Mouse (Mus musculus): ENCODE results near the gene Col5a3. TPM values are rescaled to one million over a fixed set of nuclear protein-coding genes. Genes with fewer than 3 reads are reported as not detected.
"Not testable (repeated sequence)": the region's sequence is repeated elsewhere in the genome, so short reads cannot be mapped to it uniquely, and the experiment has no call there.

The Col5a3 gene
- total and polyA plus RNA-seq, 2 experiments from 2014 or later: 0.40 to 3.7 TPM

- H3K27me3 ChIP-seq (ENCODE audit: insufficient read depth, low read length): no peaks in the 10 kb centered on the region
- WGBS: 63% methylated on average over 4 of the region's 4 CpGs
- no peak overlapping the region for H3K27ac ChIP-seq (ENCODE audit: low read depth, low read length)
- H3K9ac ChIP-seq: no peak overlapping the region
- no peak for DNase-seq
- H3K4me2 ChIP-seq (ENCODE audit: low read depth): no peak overlapping the region
- H3K4me3 ChIP-seq (ENCODE audit: low read depth, low read length): no peak overlapping the region
- H3K9me3 ChIP-seq (ENCODE audit: low read length): no peaks in the 10 kb centered on the region
- no peak for ATAC-seq
- no peak for TF ChIP-seq CTCF (IDR thresholded peaks at IDR 0.05; ENCODE audit: low read depth)
- no peaks in the 10 kb centered on the region for H3K36me3 ChIP-seq (ENCODE audit: insufficient read depth)
- no peaks in the 10 kb centered on the region for H3K4me1 ChIP-seq (ENCODE audit: insufficient read depth)
Observed at GRCm38 (mm10) chr9:20842211-20842610, 27.3 kb upstream of the Col5a3 start.

DNA sequence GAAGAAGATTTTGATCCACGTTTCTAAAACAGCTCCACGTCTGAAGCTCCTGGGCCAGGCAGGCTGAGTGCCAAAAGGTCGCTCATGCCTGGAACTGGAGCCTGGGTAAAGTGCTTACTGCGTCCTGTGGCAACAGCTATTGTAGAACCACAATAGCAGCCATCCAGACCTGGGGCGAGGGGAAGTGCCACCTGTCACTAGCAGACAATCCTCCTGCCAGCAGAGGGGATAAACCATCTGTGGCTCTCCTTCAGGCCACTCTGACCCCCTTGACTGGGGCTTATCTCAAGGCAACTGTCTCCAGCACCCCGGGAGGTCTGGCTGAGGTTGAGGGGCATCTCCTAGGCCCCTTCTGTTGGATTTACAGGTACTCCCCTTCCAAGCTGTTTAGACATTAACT lies 24.1 kb upstream of the Col5a3 start:
- H3K4me3 ChIP-seq (ENCODE audit: low read depth, low read length): no peak overlapping the region
- no peaks in the 10 kb centered on the region for H3K36me3 ChIP-seq (ENCODE audit: insufficient read depth)
- no peaks in the 10 kb centered on the region for H3K4me1 ChIP-seq (ENCODE audit: insufficient read depth)
- TF ChIP-seq CTCF (IDR thresholded peaks at IDR 0.05; ENCODE audit: low read depth): no peak
- H3K9me3 ChIP-seq (ENCODE audit: low read length): no peaks in the 10 kb centered on the region
- WGBS: 48% methylated on average over 6 of the region's 6 CpGs
- H3K4me2 ChIP-seq (ENCODE audit: low read depth): no peak overlapping the region
- no peak overlapping the region for H3K9ac ChIP-seq
- no peak for DNase-seq
- no peak for ATAC-seq
- H3K27me3 ChIP-seq (ENCODE audit: insufficient read depth, low read length): no peaks in the 10 kb centered on the region
- H3K27ac ChIP-seq (ENCODE audit: low read depth, low read length): no peak overlapping the region

- 75% methylated on average over 9 of the region's 9 CpGs for WGBS
- H3K36me3 ChIP-seq (ENCODE audit: insufficient read depth): no peaks in the 10 kb centered on the region
- no peaks in the 10 kb centered on the region for H3K4me1 ChIP-seq (ENCODE audit: insufficient read depth)
- no peaks in the 10 kb centered on the region for H3K27me3 ChIP-seq (ENCODE audit: insufficient read depth, low read length)
- ATAC-seq: no peak
- no peak for DNase-seq
- H3K4me2 ChIP-seq (ENCODE audit: low read depth): no peak overlapping the region
- no peak overlapping the region for H3K9ac ChIP-seq
- TF ChIP-seq CTCF (IDR thresholded peaks at IDR 0.05; ENCODE audit: low read depth): no peak
- no peaks in the 10 kb centered on the region for H3K9me3 ChIP-seq (ENCODE audit: low read length)
- no peak overlapping the region for H3K27ac ChIP-seq (ENCODE audit: low read depth, low read length)
- no peak overlapping the region for H3K4me3 ChIP-seq (ENCODE audit: low read depth, low read length)
Observed at GRCm38 (mm10) chr9:20837184-20837947, 22.5 kb upstream of the Col5a3 start.

DNA sequence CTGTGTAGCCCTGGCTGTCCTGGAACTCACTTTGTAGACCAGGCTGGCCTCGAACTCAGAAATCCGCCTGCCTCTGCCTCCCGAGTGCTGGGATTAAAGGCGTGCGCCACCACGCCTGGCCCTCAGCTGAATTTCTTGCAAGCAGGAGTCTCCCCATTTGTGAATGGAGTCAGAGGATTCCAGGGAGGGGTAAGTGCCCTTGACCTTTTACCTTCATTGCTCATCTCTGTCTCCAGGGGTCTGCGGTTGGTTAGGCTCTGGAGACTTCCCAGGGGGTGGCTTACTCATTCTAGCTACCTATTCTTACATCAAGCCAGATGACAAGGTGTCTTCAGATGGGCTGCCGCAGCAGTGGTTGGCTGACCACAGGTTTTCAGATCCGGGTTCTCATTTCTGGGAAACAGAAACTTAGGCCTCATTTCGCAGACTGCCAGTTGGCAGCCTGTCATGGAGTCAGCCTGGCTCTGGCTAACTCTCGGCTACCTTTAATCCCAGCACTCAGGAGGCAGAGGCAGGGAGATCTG lies 20.6 kb upstream of the Col5a3 start:
- H3K9me3 ChIP-seq (ENCODE audit: low read length); H3K9ac ChIP-seq; H3K4me1 ChIP-seq (ENCODE audit: insufficient read depth); DNase-seq; H3K36me3 ChIP-seq (ENCODE audit: insufficient read depth); H3K27me3 ChIP-seq (ENCODE audit: insufficient read depth, low read length); H3K27ac ChIP-seq (ENCODE audit: low read depth, low read length); ATAC-seq; H3K4me2 ChIP-seq (ENCODE audit: low read depth); H3K4me3 ChIP-seq (ENCODE audit: low read depth, low read length): not testable (repeated sequence)
- WGBS: 89% methylated on average over 11 of the region's 11 CpGs

- Histone ChIP-seq H3K9ac (no peak overlapping the region), H3K36me3 (ENCODE audit: insufficient read depth) (no peaks in the 10 kb centered on the region), H3K4me3 (ENCODE audit: low read depth, low read length) (no peak overlapping the region), H3K9me3 (ENCODE audit: low read length) (no peaks in the 10 kb centered on the region), H3K27ac (ENCODE audit: low read depth, low read length) (no peak overlapping the region), H3K4me2 (ENCODE audit: low read depth) (no peak overlapping the region), H3K27me3 (ENCODE audit: insufficient read depth, low read length) (no peaks in the 10 kb centered on the region), H3K4me1 (ENCODE audit: insufficient read depth) (no peaks in the 10 kb centered on the region)
- TF ChIP-seq CTCF (IDR thresholded peaks at IDR 0.05; ENCODE audit: low read depth): no peak
- DNase-seq (no peak), ATAC-seq (no peak)
- 76% methylated on average over 1 of the region's 1 CpGs for WGBS
Observed at GRCm38 (mm10) chr9:20834881-20835280, 20.0 kb upstream of the Col5a3 start.

DNA sequence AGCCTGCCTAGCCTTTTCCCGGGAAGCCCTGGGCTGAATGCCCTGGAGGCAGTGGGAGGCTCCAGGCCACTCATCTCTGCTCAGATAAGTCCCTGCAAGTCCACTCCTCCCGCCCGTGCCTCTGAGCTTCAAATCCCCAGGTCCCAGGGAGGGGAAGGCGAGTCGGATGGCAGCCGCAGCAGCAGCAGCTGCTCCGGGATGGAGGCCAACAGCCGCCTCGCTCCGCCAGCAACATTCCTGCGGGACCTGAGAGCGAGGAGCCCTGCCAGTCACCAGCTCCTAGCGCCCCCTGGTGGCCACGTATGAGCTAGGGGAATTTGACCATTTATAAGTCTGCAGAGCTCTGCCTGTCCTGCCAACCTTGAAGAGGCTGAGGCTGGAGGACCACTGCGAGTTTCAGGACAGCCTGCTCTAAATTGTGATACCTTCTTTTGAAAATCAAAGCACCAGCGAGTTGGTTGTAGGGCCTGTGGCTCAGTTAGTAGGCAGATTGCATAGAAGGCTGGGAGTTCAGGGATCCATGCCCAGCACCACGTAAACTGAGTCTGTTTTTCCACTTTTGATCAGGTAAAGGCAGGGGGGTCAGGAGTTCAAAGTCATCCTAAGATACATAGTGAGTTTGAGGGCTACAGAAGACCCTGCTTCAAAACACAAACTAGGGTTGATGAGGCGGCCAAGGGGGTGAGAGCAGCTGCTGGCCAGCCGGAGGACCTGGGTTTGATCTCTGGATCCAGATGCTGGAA lies 16.2 kb upstream of the Col5a3 start:
- Histone ChIP-seq H3K9ac (no peak overlapping the region), H3K4me1 (ENCODE audit: insufficient read depth) (no peaks in the 10 kb centered on the region), H3K4me3 (ENCODE audit: low read depth, low read length) (no peak overlapping the region), H3K27me3 (ENCODE audit: insufficient read depth, low read length) (no peaks in the 10 kb centered on the region), H3K27ac (ENCODE audit: low read depth, low read length) (no peak overlapping the region), H3K4me2 (ENCODE audit: low read depth) (peak overlapping the region; percentile 32), H3K36me3 (ENCODE audit: insufficient read depth) (no peaks in the 10 kb centered on the region), H3K9me3 (ENCODE audit: low read length) (no peaks in the 10 kb centered on the region)
- ATAC-seq (peak; percentile 95), DNase-seq (peak; percentile 94)
- 16% methylated on average over 19 of the region's 19 CpGs for WGBS
- TF ChIP-seq CTCF (IDR thresholded peaks at IDR 0.05; ENCODE audit: low read depth): peak; percentile 98

DNA sequence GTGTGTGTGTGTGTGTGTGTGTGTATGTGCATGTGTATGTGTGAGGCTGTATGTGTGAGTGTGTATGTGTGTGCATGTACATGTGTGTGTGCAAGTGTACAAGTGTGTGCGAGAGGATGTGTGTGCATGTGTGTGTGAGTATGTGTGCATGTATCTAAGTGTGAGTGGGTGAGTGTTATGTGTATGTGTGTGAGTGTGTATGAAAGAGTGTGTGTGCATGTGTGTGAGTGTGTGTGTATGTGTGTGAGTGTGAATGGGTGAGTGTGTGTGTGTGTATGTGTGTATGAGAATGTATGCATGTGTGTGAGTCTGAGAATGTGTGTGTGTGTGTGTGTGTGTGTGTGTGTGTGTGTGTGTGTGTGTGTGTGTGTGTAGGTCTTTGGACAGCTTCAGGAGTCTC lies 13.3 kb upstream of the Col5a3 start:
- Histone ChIP-seq H3K27ac (ENCODE audit: low read depth, low read length) (no peak overlapping the region), H3K4me1 (ENCODE audit: insufficient read depth) (no peaks in the 10 kb centered on the region), H3K4me2 (ENCODE audit: low read depth) (no peak overlapping the region), H3K9ac (no peak overlapping the region), H3K36me3 (ENCODE audit: insufficient read depth) (no peaks in the 10 kb centered on the region), H3K4me3 (ENCODE audit: low read depth, low read length) (no peak overlapping the region), H3K9me3 (ENCODE audit: low read length) (no peaks in the 10 kb centered on the region), H3K27me3 (ENCODE audit: insufficient read depth, low read length) (no peaks in the 10 kb centered on the region)
- TF ChIP-seq CTCF (IDR thresholded peaks at IDR 0.05; ENCODE audit: low read depth): no peak
- DNase-seq: no peak
- no peak for ATAC-seq
- 97% methylated on average over 1 of the region's 1 CpGs for WGBS
